In the genomic region with DNA sequence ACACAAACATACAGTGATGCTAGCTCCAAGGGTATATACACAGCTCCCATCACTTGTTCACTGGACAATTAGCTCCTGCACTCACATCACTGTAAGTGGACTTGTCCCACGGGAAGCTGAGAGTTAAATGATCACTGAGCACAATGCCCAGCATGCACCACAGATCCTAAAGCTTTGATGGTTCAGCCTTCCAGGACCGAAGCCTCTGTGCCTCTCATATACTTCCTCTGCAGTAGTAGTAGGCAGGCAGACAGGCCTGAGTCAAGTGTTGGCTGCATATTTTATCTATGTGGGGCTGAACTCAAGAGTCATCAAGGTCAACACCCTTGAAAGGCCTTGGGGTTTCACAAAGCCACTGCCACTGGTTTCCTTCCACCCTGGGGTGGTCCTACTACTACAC, we compare ENCODE assay signal across 22 mouse cellular contexts. TPM values are rescaled to one million over a fixed set of nuclear protein-coding genes. Genes with fewer than 3 reads are reported as not detected.
DNase-seq lines count a peak whose midpoint lies in the region; ATAC-seq lines count a peak whose summit lies in the region.
"Had no signal": no experiment of that assay in that cellular context is flagged by ENCODE, and none has a peak within 500 bp of the region (broad histone marks: within the 10 kb centered on the region; RNA-seq: fewer than 3 reads in every experiment).

No protein-coding gene starts in this region.

- H3K4me3 ChIP-seq in midbrain, embryonic 11.5 days (ENCODE audit: low read depth, low read length): no peak overlapping the region
- H3K4me3 ChIP-seq in midbrain, embryonic 13.5 days (replicated peaks): no peak overlapping the region
- H3K4me3 ChIP-seq: embryonic facial prominence, embryonic 10.5 days; embryonic facial prominence, embryonic 12.5 days; forebrain, embryonic 13.5 days; forebrain, embryonic 15.5 days had no signal

- ATAC-seq in midbrain, embryonic 11.5 days (ENCODE audit: low FRiP score): no peak
- ATAC-seq in midbrain, embryonic 13.5 days: no peak
- ATAC-seq: activated CD4-positive, CD25-positive, alpha-beta regulatory T cell, adult 4 months; CD4-positive, CD25-positive, alpha-beta regulatory T cell, adult 4 months; forebrain, embryonic 13.5 days; forebrain, embryonic 15.5 days; forebrain, postnatal 0 days; Patski had no signal

- no peak overlapping the region for H3K9ac ChIP-seq in midbrain, embryonic 11.5 days (ENCODE audit: low read length)
- no peak overlapping the region for H3K9ac ChIP-seq in midbrain, embryonic 13.5 days (replicated peaks)
- H3K9ac ChIP-seq: embryonic facial prominence, embryonic 12.5 days; forebrain, embryonic 13.5 days; forebrain, embryonic 15.5 days; forebrain, postnatal 0 days had no signal

- H3K27me3 ChIP-seq in midbrain, embryonic 11.5 days (ENCODE audit: control insufficient read depth, insufficient read depth, low read length): peaks cover 14% of the 10 kb centered on the region
- peaks cover 39% of the 10 kb centered on the region for H3K27me3 ChIP-seq in midbrain, embryonic 13.5 days
- H3K27me3 ChIP-seq: CH12.LX; embryonic facial prominence, embryonic 12.5 days; forebrain, embryonic 13.5 days; forebrain, embryonic 15.5 days; Patski had no signal

- H3K9me3 ChIP-seq in midbrain, embryonic 11.5 days (ENCODE audit: control insufficient read depth, low read length): no peaks in the 10 kb centered on the region
- H3K9me3 ChIP-seq in midbrain, embryonic 13.5 days: no peaks in the 10 kb centered on the region
- H3K9me3 ChIP-seq: embryonic facial prominence, embryonic 10.5 days; embryonic facial prominence, embryonic 12.5 days; forebrain, embryonic 13.5 days; forebrain, embryonic 15.5 days; G1E had no signal

- no peak overlapping the region for H3K4me2 ChIP-seq in midbrain, embryonic 11.5 days
- H3K4me2 ChIP-seq in midbrain, embryonic 13.5 days (replicated peaks): no peak overlapping the region
- H3K4me2 ChIP-seq: embryonic facial prominence, embryonic 12.5 days; forebrain, embryonic 13.5 days; forebrain, embryonic 15.5 days had no signal

- peak; percentile 39 to 70 for DNase-seq in adrenal gland, adult (ENCODE audit: inconsistent age in 2 of 2, low spot score in 1 of 2)
- no peak for DNase-seq in adrenal gland, adult 18-20 months (ENCODE audit: low spot score in 2 of 2)
- DNase-seq in adrenal gland, postnatal 14 days: peak; percentile 26
- no peak for DNase-seq in adrenal gland, adult 8-10 months
- peak; percentile 76 for DNase-seq in midbrain, embryonic 11.5 days (ENCODE audit: low spot score, missing footprints)
- DNase-seq: B cell, adult 2 months; cerebellum, adult 11-12 months; cerebellum, adult 2 months; cerebellum, adult 9-10 months; cerebellum, postnatal 10 days; cerebellum, postnatal 25 days; forebrain, postnatal 0 days had no signal

- H3K27ac ChIP-seq in midbrain, embryonic 11.5 days (ENCODE audit: low read depth, low read length): no peak overlapping the region
- H3K27ac ChIP-seq in midbrain, embryonic 13.5 days: no peak overlapping the region
- H3K27ac ChIP-seq: embryonic facial prominence, embryonic 10.5 days; embryonic facial prominence, embryonic 12.5 days; forebrain, embryonic 13.5 days; forebrain, embryonic 15.5 days had no signal

- no peaks in the 10 kb centered on the region for H3K36me3 ChIP-seq in midbrain, embryonic 11.5 days (ENCODE audit: control insufficient read depth, insufficient read depth, low read length)
- H3K36me3 ChIP-seq in midbrain, embryonic 13.5 days: peaks cover 36% of the 10 kb centered on the region
- H3K36me3 ChIP-seq: embryonic facial prominence, embryonic 10.5 days; embryonic facial prominence, embryonic 12.5 days had no signal

- 77% methylated on average over 2 of the region's 2 CpGs for WGBS in midbrain, embryonic 11.5 days
- 81% methylated on average over 2 of the region's 2 CpGs for WGBS in midbrain, embryonic 13.5 days

- peaks cover 13% of the 10 kb centered on the region for H3K4me1 ChIP-seq in midbrain, embryonic 11.5 days (ENCODE audit: control insufficient read depth, insufficient read depth, low read length)
- peaks cover 18% of the 10 kb centered on the region for H3K4me1 ChIP-seq in midbrain, embryonic 13.5 days (replicated peaks)

RNA-seq across cellular contexts. Expression of a gene that starts 49.6 kb away (rescaled TPM):
- 1 to 10 TPM; 5.1 to 5.7 TPM for total RNA-seq in adrenal gland, adult 18-20 months (2021)
- 3.7 and 5.2 TPM in 2 replicates for total RNA-seq in adrenal gland, postnatal 14 days (2021)
- total RNA-seq in adrenal gland, adult 8-10 months (2022): 10 to 100 TPM in 1 of 4 experiments, 1 to 10 TPM in 3; 4.2 to 12.7 (median 8.0) TPM
- 13.5 and 13.8 TPM in 2 replicates for polyA plus RNA-seq in midbrain, embryonic 11.5 days (2014; fragmentation: Nextera tagmentation; extraction: Ambion mirVana)
- 36.5 and 37.0 TPM in 2 replicates for polyA plus RNA-seq in midbrain, embryonic 13.5 days (2015; fragmentation: Nextera tagmentation; extraction: Ambion mirVana)

Comparison
In these comparisons a context has a peak if more than half of its experiments do, and no peak if none do; other contexts are left out.
1. DNase-seq: peak in adrenal gland, adult (2 of 2), adrenal gland, postnatal 14 days (single experiment) and midbrain, embryonic 11.5 days (single experiment); none in adrenal gland, adult 18-20 months (0 of 2) and adrenal gland, adult 8-10 months (single experiment).